Mouse (Mus musculus) CD4-positive helper T cell, adult 2 months (primary cell): ENCODE measurements around the gene Npc1l1.

ENCODE experiments used
- DNase-seq: peaks from one replicate; pipeline ENCODE4 v3.0.0-alpha.2; 2012; ENCODE audit warnings: low read depth, missing footprints, low spot score

Npc1l1 gene

DNA sequence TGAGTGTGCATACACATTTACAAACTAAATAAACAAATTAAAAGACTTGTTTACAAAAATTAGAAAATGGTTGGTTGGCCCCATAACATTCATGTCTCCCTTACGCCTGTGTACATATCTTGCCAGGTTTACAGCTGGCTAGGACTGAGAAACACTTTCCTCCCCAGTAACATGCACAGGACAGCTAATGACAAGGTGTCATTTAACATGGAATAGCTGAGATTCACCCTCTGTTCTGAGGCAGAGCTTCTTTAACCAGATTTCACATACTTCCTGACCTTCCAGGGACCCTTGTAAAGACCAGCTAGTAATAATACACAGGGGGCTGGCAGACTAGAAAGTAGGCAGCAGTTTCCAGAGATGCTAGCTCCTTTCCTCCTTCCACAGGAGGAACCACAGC, 21.8 kb downstream of the Npc1l1 start:
- no peak for DNase-seq

DNA sequence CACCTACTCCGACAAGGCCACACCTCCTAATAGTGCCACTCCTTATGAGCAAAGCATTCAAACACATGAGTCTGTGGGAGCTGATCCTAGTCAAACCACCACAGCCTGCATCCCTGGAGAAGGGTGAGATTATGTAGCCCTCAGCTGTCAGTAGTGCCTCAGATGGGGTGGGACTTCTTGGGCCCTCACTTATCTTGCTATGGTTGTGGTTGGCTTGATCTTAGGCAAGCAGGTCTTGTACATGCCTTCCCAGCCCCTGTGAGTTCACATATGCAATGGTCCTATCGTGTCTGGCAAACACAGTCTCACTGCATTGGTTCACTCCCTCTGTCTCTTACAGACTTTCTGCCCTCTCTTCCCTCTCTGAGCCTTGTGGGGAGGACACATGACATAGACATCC, 22.9 kb downstream of the Npc1l1 start:
- DNase-seq = no peak

DNA sequence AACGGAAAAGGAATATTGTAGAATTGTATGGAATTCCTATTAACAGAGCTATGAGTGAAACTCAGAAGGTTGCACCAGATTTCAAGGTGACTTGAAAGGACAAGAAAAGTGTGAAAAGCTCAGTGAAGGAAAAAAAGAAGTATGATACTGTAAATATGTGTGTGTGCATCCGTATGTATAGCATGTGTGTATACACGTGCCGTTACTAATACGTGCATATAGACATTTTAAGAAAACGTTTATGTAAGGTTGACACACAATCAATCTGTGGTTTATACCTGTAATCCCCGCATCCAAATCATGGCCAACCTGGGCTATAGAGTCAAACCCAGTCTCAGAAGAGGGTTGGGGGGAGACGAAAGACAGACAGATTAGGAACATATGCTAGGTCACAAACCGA, 29.4 kb downstream of the Npc1l1 start:
- no peak for DNase-seq

DNA sequence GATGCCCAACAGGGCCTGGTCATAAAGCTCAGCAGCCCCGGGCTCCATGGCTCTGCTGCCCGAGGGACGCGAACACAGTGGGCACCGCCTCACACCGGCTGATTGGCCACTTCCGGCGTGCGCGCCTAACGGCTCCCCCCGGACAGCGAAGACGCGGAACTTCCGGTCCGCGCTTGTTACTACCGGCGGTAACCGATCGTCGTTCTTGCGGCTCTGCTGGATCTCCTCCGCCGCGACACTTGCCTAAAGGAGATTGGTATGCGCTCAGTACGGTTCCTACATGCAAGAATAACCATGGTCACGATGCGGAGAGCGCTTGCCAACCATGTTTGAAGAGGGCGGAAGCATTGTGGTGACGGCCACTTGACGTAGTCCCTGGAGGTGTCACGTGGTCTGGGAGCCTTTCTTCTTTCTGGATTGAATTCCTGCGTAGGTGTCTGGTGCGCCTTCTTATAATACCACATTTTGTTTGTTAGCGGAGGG, 29.8 kb downstream of the Npc1l1 start, which contains the start of gene Nudcd3:
TSS of gene Nudcd3 (minus strand) at position 329 of the 483 bp plus-strand sequence.
- peak; percentile 92 for DNase-seq

DNA sequence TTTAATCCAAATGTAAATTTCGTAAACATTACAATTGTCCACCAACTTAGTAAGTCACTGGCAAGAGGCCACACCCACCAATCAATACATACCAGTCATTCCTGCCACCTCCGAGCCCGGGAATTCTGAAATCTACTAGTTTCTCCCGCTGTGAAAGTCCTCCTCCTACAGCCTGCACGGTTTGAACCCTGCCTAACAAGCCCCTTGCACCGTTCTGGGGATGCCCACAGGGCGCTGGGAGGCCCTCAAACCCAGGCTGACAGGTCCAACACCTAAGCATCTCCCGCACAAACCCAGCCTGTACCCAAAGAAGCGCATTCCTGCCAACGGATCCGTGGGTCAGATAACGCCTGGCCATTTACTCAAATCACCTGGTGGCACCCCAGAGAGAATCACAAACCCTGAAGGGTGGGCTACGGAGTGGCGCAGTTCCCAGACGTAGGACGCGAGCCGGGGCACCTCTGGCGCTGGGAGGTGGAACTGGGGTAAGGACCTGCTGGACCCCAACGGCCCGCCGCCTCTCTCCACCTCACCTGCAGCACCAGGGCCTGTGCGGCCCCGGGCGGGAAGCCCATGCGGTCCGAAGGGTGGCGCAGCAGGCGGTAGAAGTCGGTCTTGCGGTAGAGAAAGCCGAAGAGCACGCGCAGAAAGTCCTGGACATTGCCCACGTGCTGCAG, 30.4 kb downstream of the Npc1l1 start, which contains the start of gene A730071L15Rik:
TSS of gene A730071L15Rik (plus strand) at position 620 of the 677 bp plus-strand sequence.
- no peak for DNase-seq

DNA sequence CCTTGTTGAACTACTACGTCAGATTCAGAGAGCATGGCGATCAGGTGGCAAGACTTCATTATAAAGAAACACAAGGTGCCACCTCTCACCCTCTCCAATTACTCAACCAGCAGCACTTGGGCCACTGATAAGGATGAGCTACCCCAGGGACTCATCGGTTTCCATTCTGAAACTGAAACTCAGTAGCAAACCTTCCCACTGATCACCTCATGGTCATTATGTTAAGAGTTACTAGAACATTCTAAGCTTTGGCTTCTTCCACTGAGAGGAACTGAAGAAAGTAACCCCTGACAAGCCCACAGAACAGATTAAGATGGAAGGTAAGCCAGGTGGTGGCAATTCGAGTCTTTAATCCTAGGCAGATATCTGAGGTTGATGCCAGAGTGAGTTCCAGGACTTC, 31.5 kb downstream of the Npc1l1 start:
- peak; percentile 31 for DNase-seq

DNA sequence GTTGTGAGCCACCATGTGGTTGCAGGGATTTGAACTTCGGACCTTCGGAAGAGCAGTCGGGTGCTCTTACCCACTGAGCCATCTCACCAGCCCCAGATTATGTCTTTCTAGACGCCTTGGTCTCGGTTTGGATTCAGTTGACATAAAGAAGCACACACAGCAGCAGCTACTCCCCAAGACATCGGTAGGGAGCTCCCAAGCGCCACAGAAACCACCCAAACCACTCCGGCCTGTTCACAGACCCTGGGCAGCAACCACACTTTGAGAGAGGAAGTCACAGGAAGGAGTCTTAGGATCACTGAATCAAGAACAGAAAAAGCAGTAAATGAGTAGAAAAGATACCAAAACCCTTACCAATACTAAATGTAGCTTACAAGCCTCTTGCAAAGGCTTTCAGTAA, 33.2 kb downstream of the Npc1l1 start:
- no peak for DNase-seq

DNA sequence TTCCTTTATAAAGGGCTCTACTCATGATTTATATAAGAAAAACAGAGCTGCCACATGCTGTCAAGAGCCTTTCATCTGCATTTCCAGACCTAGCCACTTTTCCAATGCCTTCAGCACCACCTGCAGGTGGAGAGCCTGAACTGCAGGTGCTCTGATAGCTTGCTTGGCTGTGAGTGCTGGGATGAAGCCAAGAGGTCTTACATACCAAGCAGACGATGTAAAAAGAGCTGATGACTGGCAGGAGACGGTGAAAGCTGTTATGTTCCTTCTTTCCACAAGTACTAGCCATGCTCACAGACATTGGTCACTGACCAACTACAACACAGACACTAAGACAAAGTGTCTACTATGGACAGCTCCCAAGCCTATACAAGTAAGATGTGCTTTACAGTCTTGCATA, 42.1 kb downstream of the Npc1l1 start:
- DNase-seq = peak; percentile 87

DNA sequence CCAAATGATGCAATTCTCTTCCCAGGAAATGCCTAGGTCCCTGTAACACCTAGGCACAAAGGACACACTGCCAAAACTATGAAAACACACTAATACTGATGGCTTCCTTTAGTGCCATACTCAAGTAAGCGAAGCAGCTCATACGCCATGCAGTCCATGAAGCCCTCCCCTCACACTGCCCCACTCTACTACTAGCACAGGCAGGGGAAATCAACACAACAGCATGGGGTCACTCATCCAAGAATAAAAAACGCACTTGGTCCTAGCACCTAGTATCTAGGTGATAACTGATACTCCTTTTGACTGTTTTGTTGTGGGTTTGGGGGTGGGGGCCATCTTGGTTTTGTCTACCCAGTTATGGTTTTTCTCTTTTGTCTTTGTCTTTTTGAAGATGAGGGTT, 42.5 kb downstream of the Npc1l1 start:
- no peak for DNase-seq

DNA sequence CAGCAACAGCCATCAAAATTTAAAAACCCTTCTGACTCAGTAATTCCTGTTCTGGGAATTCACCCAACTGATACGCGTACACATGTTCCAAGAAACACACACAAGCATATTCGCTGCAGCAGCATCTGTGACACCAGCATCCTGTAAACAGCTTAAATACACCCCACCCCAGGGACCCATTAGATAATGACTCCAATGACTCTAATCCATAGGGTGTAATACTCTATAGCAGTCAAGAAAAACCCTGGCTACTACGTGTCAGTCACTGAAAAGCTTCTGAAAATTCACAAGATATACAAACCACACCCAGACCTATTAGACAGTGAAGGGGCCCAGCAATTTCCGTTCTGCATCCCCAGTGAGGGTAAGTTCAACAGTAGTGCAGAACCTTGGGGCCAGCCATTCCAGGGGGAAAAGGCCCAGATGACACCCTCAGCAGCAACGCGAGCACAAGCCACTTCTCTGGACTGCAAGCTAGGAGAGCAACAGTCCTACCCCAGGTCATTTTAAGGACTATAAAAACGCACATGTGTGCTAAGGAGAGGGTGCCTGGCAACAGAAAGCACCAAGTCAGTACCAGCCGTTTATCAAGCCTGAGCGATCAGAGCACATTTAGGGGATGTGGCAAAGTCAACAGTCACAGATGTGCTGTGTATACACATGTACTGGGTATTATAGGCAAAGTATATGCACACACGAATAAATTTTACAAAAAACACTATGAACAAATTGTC, 45.6 kb downstream of the Npc1l1 start:
- peak; percentile 57 for DNase-seq

DNA sequence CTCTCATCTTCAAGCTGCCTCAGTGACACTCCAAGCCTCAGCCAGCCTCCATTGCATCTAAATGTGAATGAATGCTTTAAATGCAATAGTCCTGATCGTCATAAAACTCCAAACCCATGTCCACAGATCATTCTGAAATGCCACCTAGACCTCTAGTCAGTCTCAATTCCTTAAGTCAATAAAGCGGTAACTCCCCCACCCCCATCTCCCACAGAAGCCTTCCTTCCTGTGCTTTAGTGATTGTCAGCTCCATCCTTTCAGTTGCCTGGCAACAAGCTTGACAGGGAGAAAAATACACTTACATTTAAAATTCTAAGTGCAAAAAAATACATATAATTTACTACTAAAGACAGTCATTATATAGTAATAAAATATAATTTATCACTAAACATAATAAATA, 46.7 kb downstream of the Npc1l1 start:
- peak; percentile 52 for DNase-seq

DNA sequence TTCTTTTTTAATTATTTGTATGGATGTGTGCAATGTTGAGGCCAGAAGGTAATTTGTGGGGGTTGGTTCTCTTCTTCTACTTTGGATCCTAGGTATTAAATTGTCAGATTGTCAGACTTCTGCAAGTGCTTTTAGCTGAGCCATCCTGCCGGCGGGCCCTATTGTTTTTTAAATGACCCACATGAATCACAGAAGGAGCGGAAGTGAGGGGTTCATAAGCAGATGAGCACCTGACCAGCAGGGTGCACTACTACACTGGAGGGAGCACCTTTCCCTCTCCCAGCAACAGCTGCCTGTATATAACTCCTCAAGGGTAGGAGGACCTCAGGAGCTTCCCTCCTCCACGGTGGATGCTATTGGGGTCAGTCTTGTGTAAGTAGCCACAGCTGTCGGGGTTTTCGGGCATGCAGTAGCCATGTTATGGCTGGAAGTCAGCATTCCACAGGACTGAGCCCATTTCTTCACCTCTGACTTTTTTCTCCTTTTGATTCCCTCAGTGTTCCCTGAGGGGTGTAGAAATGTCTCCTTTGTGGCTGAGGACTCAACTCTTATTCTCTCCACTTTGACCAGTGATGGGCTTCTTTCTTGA, 49.0 kb downstream of the Npc1l1 start:
- peak; percentile 66 for DNase-seq

DNA sequence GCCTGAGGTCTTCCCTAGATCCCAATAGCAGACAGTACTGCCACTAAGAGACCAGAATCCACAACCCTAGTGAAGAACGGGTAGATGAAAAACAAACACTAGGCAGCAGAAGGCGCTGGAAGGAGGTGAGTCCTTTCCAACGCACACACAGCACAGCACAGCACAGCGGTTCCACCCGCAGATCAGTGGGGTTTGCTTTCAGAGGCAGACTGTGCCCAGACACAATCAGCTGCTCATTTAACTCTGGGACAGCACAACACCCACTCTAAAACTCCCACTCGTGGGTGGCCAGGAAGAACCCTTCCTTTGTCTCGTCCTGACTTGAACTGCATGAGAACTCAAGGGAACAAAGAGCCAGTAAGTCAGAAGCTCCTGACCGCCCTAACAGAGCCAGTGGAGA, 50.7 kb downstream of the Npc1l1 start:
- peak; percentile 54 for DNase-seq

DNA sequence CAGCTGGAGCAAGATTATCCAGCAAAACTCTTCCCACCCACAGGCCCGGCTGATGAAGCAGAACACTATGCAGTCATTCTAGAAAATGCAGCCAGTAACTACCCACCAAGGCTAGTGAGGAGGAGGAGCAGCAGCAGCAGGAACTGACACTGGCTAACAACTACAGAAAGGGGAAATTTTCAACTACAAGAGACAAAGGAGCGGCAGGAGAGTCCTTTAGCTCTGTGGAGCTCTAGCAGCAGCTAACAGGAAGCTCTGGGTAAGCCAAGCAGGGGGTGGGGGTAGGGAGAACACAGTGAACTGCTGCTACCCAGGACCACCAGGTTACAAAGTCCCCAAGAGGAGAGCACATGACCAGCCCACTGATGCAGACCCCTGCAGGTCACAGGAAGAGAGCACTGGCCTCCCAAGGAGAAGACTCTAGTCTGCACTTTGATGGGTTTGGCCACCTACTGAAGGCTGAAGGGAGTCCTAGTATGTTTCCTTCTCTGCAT, 51.2 kb downstream of the Npc1l1 start:
- peak; percentile 72 for DNase-seq

DNA sequence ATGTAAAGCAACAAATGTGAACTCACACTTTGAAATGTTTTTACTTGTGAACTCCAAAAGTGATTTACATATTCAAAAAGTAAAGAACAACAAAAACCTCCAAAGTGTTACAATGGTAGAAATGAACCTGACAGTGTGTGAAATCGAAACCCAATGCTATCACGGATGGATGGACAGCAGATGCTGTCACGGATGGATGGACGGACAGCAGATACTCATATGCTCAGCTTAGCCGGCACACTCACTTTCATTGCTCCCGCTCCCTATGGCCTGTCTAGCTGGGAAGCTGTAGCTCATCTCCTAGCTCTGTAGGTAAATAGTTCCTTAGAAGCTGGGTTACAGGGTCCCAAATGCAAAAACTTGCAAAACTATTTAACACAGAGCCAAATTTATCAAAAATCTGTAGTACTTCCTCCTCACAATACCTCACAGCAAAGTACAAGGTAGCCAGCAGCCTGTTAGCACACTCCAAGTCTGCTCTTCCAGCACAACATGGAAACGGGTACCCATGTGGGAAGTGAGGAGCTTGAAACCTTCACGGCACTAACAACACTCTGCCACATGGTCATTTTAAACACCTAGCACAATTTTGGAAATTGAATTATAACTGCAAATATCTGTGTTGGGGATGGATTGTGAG, 52.0 kb downstream of the Npc1l1 start:
- no peak for DNase-seq

DNA sequence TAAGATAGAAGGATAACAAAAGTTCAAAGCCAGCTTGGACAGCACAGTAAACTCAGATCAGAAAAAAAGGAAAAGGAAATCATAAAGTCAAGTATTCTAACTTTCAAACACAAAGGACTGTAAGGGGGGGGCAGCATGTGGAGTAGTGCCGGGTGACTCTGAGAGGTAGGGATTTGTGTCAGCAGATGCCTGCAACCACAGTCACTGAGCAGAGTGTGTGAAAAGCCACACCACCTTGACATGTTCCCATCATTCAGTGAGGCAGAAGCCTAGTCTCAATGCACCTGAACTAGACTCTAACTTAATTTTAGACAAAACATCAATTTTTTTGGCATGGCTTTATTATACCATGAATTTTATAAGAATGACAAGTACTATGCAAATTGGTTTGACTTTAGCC, 54.4 kb downstream of the Npc1l1 start:
- no peak for DNase-seq

DNA sequence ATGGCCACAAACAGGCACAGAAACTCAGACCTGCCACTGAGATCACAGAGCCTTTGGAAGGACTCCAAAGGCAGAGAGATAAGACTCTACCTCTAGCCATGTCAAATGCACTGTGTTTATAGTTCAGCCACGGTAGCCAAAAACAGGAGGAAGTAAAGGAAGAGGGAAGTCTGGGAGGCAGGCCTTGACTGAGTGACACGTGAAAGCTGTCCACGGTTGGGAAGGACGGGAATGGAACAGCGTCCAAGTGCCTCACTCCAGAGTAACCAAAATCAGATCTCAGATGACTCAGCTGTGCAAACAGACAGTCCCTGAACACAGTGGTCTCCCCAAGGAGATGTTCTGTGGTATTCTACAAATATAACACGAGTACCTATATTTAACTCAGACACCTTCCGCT, 55.2 kb downstream of the Npc1l1 start:
- DNase-seq = no peak

DNA sequence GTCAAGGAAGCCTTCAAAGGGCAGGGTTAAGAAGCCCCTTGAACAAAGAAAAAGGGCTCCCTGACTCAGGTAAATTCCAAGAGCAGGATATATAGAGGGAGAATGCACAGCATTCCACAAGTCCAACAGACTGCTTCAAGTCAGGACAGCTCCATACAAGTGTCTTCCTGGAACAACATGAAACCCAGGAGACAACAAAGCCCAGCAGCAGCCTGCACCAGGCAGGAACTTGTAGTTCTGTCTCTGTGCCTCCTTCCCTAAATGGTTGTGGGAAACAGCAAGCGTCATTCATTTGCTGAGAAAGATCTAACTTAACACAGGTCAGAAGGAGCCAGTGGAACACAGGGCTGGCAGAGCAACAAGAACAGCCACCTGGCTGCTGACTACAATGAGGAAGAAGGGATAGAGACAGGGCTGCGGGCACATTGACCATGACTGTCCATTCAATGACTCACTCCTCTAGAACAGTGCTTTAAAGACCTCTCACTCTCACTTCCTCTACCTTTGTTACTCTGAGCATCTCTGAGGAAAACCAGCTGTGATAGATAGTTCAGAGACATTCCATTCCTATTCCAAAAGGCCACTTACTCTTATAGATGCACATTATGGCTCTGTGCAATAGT, 60.8 kb downstream of the Npc1l1 start:
- no peak for DNase-seq

DNA sequence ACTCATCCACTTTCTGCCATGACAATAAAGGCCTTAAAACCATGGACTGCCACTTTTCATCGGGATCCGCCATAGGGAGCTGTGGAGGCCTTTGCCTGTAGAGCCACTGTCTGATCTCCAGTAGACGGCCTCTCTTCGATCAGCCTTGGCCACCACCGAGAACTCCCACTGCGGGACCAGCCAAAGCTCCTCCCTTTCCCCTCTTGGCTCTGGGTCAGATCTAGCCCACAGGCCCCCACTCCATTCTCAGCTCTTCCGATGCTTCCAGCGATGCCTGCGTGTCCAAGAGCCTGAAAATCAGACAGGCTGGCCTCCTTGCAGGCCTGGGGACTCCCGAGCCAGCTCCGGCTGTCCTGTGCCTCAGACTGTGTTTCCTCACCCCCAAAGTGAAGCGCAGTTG, 63.6 kb downstream of the Npc1l1 start:
- no peak for DNase-seq

DNA sequence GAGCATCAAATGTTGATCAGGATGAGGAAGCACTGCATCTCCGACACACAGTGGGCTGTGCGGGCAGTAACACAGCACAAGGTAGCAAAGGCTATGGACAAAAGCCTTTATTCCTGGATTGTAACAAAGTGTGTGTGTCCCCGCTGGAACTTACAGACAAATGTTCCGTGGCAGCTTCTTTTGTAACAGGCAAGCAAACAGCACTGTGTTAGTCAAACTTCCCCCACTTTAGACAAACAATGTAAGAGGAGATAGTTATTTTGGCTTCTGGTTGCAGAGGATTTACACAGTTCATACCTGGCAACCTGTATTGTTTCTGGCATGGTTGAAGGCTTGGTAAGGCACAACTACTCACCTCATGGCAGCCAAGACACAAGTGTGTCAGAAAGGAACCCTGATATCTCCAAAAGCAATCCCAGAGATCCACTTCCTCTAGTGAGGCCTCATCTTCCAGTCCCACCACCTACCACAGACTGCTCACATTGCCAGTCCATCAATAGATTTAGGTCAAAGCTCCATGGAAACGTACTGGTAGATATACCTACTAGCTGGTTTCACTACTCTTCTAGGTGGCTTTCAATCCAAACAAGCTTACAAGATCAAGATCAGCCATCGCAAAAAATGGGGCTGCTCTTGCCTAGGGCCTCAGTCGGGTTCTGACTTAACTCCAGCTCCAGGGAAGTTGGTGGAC, 64.4 kb downstream of the Npc1l1 start:
- DNase-seq = no peak

DNA sequence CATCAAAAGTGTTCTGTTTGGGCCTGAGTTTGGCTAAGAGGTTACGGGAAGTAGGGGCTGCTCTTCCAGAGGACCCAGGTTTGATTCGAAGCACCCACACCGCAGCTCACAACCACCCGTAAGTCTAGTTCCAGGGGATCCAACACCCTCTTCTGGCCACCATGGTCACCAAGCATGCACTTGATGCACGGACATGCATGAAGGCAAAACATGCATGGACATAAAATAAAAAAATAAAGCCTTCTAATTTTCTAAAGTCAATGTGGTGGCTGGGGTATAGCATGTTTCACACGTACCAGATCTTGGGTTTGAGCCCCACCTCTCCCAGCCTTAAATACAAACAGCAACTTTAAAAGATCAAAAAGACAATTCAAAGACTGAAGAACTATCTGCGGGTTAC, 65.2 kb downstream of the Npc1l1 start:
- DNase-seq = no peak
